Mouse (Mus musculus) adrenal gland, adult 8-10 months (tissue): ENCODE data around the gene Selenow. TPM values are rescaled to one million over a fixed set of nuclear protein-coding genes. Genes with fewer than 3 reads are reported as not detected.
"Not testable (repeated sequence)": the region's sequence is repeated elsewhere in the genome, so short reads cannot be mapped to it uniquely, and the experiment has no call there.

ENCODE experiments used
- DNase-seq: peaks from one replicate; pipeline ENCODE4 v3.0.0; 2022
- total RNA-seq, 4 experiments: library from RNA; stranded (reverse); gene quantifications; 2 replicates each; pipeline ENCODE4 v1.2.4; 2022

The Selenow gene
- total RNA-seq, 4 experiments from 2014 or later, result 169 to 222 (median 210) TPM

GRCm38 (mm10) chr7:15945721-15946536, 23.7 kb upstream of the Selenow start, which contains the start of gene Nop53:
Gene Nop53, minus strand, starts transcription at chr7:15946074.
- peak; percentile 93 for DNase-seq

GRCm38 (mm10) chr7:15945211-15945610, 23.0 kb upstream of the Selenow start:
- no peak for DNase-seq

- no peak for DNase-seq
These were observed 22.1 kb upstream of the Selenow start for GRCm38 (mm10) chr7:15944311-15944710.

GRCm38 (mm10) chr7:15938621-15939020, 16.4 kb upstream of the Selenow start:
- no peak for DNase-seq

- no peak for DNase-seq
These were observed 15.3 kb upstream of the Selenow start for GRCm38 (mm10) chr7:15937491-15937890.

GRCm38 (mm10) chr7:15933437-15934359, 11.5 kb upstream of the Selenow start:
- no peak for DNase-seq

GRCm38 (mm10) chr7:15931635-15932034, 9.4 kb upstream of the Selenow start:
- no peak for DNase-seq

GRCm38 (mm10) chr7:15930543-15930942, 8.3 kb upstream of the Selenow start:
- no peak for DNase-seq

- peak; percentile 52 for DNase-seq
These were observed 7.7 kb upstream of the Selenow start for GRCm38 (mm10) chr7:15929910-15930309.

- no peak for DNase-seq
These were observed 406 bp downstream of the Selenow start for GRCm38 (mm10) chr7:15921796-15922195.

GRCm38 (mm10) chr7:15920645-15921190, 1.5 kb downstream of the Selenow start:
- no peak for DNase-seq

GRCm38 (mm10) chr7:15919947-15920346, 2.3 kb downstream of the Selenow start:
- DNase-seq, result no peak

- no peak for DNase-seq
These were observed 3.8 kb downstream of the Selenow start for GRCm38 (mm10) chr7:15918371-15918770.

- DNase-seq, result no peak
These were observed 5.2 kb downstream of the Selenow start for GRCm38 (mm10) chr7:15916996-15917395.

- DNase-seq, result no peak
These were observed 6.0 kb downstream of the Selenow start for GRCm38 (mm10) chr7:15916134-15916723.

- not testable (repeated sequence) for DNase-seq
These were observed 6.5 kb downstream of the Selenow start for GRCm38 (mm10) chr7:15915695-15916094.

- DNase-seq, result no peak
These were observed 7.5 kb downstream of the Selenow start for GRCm38 (mm10) chr7:15914751-15915150.

- no peak for DNase-seq
These were observed 8.0 kb downstream of the Selenow start for GRCm38 (mm10) chr7:15914252-15914651.

- DNase-seq, result peak; percentile 37
These were observed 10.0 kb downstream of the Selenow start for GRCm38 (mm10) chr7:15912183-15912582.

- DNase-seq, result no peak
These were observed 11.7 kb downstream of the Selenow start for GRCm38 (mm10) chr7:15910521-15910920.

GRCm38 (mm10) chr7:15907971-15908590, 14.1 kb downstream of the Selenow start:
- DNase-seq, result no peak

- no peak for DNase-seq
These were observed 15.6 kb downstream of the Selenow start for GRCm38 (mm10) chr7:15906602-15907001.
